Mouse (Mus musculus): ENCODE measurements at regions not wholly inside any gene's neighbourhood (a gene's known extent, or its start where the extent isn't known, plus 50 kb on each side); places are given as distances from the start of the nearest gene placed in this dataset.

- DNase-seq (ENCODE audit: extremely low spot score): no peak
These were observed 115.4 kb upstream of the Prmt6 start for GRCm38 (mm10) chr3:110366151-110366550.

GRCm38 (mm10) chr3:110361900-110362299 is 111.1 kb upstream of the Prmt6 start:
- DNase-seq (ENCODE audit: extremely low spot score): no peak

DNA sequence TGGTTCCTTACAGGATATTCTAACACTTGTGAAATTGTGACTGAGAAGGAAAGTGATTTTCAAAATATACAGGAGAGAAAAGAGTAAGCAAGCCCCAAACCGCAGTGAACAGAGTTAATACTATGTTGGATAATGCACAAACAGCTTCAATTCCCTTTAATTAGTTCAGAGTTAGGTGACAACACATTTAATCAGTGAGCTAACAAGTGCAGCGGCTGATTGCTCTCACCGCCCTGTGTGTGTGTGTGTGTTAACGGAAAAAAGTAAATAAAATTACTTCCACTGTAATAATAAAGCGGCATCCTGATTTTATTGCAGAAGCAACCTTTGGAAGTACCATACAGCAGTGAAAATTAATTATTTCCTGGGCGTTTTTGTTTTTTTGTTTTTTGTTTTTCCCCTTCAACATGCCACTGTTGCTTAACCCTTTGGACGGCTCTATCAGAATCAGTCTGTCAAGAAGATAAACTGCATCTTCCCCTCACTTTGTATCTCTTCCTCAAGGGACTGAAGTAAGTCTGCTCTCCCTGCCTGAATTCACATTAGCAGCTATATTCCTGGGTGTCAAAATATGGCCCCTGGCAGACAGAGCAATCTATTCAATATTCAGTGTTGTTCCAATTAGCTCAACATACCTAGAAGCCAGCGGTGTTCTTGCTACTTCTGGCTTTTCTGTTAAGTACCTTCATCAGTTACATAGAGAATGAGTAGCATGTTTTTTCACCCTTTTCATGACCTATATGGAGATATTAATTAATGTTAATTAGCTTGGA is 106.2 kb upstream of the Prmt6 start:
- no peak for DNase-seq (ENCODE audit: extremely low spot score)

DNA sequence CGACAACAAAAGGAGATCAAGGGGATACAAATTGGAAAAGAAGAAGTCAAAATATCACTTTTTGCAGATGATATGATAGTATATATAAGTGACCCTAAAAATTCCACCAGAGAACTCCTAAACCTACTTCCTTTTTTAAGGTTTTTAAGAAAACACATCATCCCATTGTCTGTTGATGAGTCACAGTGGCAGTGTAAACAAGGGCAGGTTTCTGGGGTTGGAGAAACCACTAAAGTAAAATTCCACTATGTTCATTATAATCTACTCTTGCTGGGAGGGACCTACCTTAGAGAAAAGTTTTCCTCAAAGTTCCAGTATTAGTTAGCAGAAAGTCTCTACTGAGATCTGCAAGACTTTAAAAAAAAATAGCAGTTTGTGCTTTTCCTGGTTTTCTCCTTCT is 102.9 kb upstream of the Prmt6 start:
- DNase-seq (ENCODE audit: extremely low spot score): no peak

DNA sequence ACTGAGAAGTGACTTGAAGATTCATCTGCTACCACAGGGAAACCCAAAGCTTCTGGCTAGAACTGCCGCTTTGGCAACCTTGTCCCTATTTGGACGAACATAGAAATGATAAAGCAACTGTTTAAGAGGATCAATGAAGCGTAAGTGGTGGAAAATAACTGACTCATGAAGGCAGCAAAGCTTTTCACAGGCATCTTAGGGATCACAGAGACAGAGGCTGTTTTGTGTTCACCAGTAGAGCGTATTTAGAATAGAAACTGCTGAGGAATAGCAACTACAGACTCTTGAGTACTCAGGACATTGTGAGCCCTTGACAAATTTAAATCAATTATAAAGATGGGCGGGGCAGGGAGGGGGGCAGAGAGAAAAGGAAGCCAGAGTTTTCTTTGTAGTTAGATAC is 99.3 kb upstream of the Prmt6 start:
- DNase-seq (ENCODE audit: extremely low spot score): no peak

DNA sequence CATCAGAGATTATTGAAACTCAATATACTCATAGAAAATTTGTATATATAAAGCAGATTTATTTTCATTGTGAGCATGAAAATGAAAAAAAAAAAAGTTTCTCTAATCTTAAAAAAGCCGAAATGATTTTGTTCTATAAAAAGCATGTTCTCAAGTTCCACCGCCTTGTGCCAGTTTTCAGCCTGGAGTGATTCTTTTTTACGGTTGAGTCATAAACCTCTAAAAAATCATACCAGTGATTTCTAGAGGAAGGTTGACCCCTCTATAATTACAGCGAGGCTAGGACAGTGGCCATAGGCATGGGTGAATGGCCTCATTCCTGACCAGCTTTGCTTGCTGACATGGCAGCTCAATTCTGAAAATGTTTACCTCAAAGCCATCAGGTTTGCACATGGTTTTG is 98.6 kb upstream of the Prmt6 start:
- DNase-seq (ENCODE audit: extremely low spot score): no peak

- peak; percentile 15 for DNase-seq (ENCODE audit: extremely low spot score)
These were observed 94.0 kb upstream of the Prmt6 start for GRCm38 (mm10) chr3:110344846-110345245.

- DNase-seq (ENCODE audit: extremely low spot score): no peak
These were observed 89.3 kb upstream of the Prmt6 start for GRCm38 (mm10) chr3:110340067-110340466.

DNA sequence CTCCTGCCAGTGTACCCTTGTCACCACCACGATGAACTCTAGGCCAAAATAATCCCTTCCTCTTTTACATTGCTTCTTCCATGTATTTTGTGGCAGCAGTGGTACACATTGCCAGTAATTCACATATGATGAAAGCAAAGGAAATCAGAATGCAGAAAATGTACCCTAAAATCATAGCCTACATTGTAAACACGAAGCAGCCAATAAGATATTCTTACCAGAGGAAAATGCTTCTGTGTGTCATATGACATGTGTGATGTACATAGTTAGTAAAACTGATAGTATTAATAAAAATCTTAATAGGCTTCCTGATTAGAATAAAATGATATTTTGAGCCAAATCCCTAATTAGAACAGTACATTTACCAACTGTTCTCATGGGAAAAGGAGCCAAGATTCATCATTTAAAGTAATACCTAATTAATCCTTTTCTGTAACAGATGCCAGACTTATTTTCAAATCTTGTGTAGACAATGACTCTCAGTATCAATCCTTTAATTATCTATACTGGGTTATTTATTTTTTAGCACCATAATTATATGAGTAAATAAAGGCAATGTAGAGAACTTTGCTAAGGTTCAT is 88.3 kb upstream of the Prmt6 start:
- DNase-seq (ENCODE audit: extremely low spot score): no peak

GRCm38 (mm10) chr3:110329175-110329574 is 78.4 kb upstream of the Prmt6 start:
- no peak for DNase-seq (ENCODE audit: extremely low spot score)

GRCm38 (mm10) chr3:110310270-110310669 is 59.5 kb upstream of the Prmt6 start:
- no peak for DNase-seq (ENCODE audit: extremely low spot score)

GRCm38 (mm10) chr3:110303166-110303565 is 52.4 kb upstream of the Prmt6 start:
- no peak for DNase-seq (ENCODE audit: extremely low spot score)

Data from embryo, embryonic 9.5 days (tissue).